Mouse (Mus musculus) MEL (cell line): ENCODE data around the gene Fcrl1.

Experiments
- CTCF ChIP-seq, 3 experiments: IDR thresholded peaks in 2 of 3; conservative IDR thresholded peaks in 1 of 3; 2 replicates each; pipeline ENCODE4 v1.5.1; 2011 to 2012; ENCODE audit warnings: low read length in 3 of 3, low read depth in 2 of 3, mild to moderate bottlenecking in 2 of 3, improper control_type of control experiment in 1 of 3, inconsistent platforms in 1 of 3, mixed read lengths in 1 of 3, moderate library complexity in 1 of 3; ENCODE audit not compliant: control insufficient read depth in 1 of 3, insufficient read depth in 1 of 3, poor library complexity in 1 of 3, severe bottlenecking in 1 of 3
- POLR2A ChIP-seq, 2 experiments: IDR thresholded peaks; 2 replicates each; pipeline ENCODE4 v1.6.1; 2011 to 2012; ENCODE audit warnings: low read length in 2 of 2, mild to moderate bottlenecking in 2 of 2, control low read depth in 1 of 2, improper control_type of control experiment in 1 of 2, low read depth in 1 of 2, moderate library complexity in 1 of 2; ENCODE audit not compliant: control insufficient read depth in 1 of 2, insufficient read depth in 1 of 2, poor library complexity in 1 of 2
- SMC3 ChIP-seq: IDR thresholded peaks from 2 replicates; pipeline ENCODE4 v1.6.1; 2011; ENCODE audit warnings: low read depth, low read length, improper control_type of control experiment
- ZMIZ1 ChIP-seq: IDR thresholded peaks from 2 replicates; pipeline ENCODE4 v1.6.1; 2012; ENCODE audit warnings: low read depth, mild to moderate bottlenecking, inconsistent platforms, low read length, improper control_type of control experiment, moderate library complexity

GRCm38 (mm10) chr3:87337899-87338298 is 38.3 kb upstream of the Fcrl1 start:
- TF ChIP-seq CTCF (IDR thresholded peaks at IDR 0.05 in 2 of 3, conservative IDR thresholded peaks at IDR 0.05 in 1 of 3; ENCODE audit: control insufficient read depth in 1 of 3, insufficient read depth in 1 of 3, low read depth in 2 of 3, low read length in 3 of 3, poor library complexity in 1 of 3, severe bottlenecking in 1 of 3) (no peak), SMC3 (no peak), POLR2A (IDR thresholded peaks at IDR 0.05; ENCODE audit: control insufficient read depth in 1 of 2, insufficient read depth in 1 of 2, low read depth in 1 of 2, low read length in 2 of 2, poor library complexity in 1 of 2) (no peak), ZMIZ1 (no peak)
